In the genomic region with DNA sequence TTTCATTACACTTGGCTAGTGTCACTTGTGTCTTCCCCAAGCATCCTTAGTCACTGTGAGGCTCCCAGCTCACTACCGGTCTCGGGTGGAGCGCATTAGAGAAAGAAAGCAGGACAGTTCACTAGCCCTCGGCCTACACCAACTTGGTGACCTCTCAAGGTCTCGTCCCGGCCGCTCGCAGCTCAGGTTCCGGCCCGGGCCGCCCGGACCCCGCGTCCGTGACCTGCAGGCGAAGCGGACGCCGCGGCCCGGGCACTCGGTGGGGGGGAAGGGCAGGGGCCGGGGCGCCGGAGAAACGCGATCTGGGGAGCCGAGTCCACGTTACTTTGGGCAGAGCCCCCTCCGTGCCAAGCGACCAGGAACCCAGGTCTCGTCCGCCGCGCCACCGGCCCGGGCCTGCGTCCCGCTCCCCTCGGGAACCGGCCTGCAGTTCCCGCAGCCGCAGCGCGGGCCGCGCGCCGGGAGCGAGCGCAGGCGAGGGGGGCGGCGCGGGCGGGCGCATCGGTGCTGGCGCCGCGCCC, we compare ENCODE assay signal across 8 mouse cellular contexts. TPM values are rescaled to one million over a fixed set of nuclear protein-coding genes. Genes with fewer than 3 reads are reported as not detected.
A peak's percentile ranks its signal among the peaks of the same experiment; 100 is the strongest.
DNase-seq lines count a peak whose midpoint lies in the region; ATAC-seq and TF ChIP-seq lines count a peak whose summit lies in the region.

No protein-coding gene starts in this region.

- peaks cover 39% of the 10 kb centered on the region for H3K4me1 ChIP-seq in embryonic facial prominence, embryonic 10.5 days
- H3K4me1 ChIP-seq in intestine, postnatal 0 days (replicated peaks; ENCODE audit: control insufficient read depth, insufficient read depth, low read length) = 0 out of 2 replicates have a peak, but pooled peaks cover 6% of the 10 kb centered on the region
- H3K4me1 ChIP-seq in liver, adult 2 months (ENCODE audit: control insufficient read depth, insufficient read depth, low read length) = peaks cover 3% of the 10 kb centered on the region; the same call in 1 of the 2 replicates
- H3K4me1 ChIP-seq in midbrain, embryonic 15.5 days = peaks cover 25% of the 10 kb centered on the region
- peaks cover 19% of the 10 kb centered on the region for H3K4me1 ChIP-seq in stomach, embryonic 16.5 days (ENCODE audit: control insufficient read depth, insufficient read depth, low read length)

- H3K9me3 ChIP-seq in embryonic facial prominence, embryonic 10.5 days = no peaks in the 10 kb centered on the region
- no peaks in the 10 kb centered on the region for H3K9me3 ChIP-seq in intestine, postnatal 0 days (ENCODE audit: control insufficient read depth)
- H3K9me3 ChIP-seq in midbrain, embryonic 15.5 days = no peaks in the 10 kb centered on the region
- no peaks in the 10 kb centered on the region for H3K9me3 ChIP-seq in stomach, embryonic 16.5 days (replicated peaks; ENCODE audit: control insufficient read depth, low read length)

- peak; percentile 15; the same call in 1 of the 2 replicates for ATAC-seq in granulocyte monocyte progenitor cell, adult 5-6 weeks (replicated peaks; ENCODE audit: poor library complexity, severe bottlenecking)
- ATAC-seq in intestine, postnatal 0 days = peak; percentile 53; the same call in 1 of the 2 replicates
- ATAC-seq in midbrain, embryonic 15.5 days (replicated peaks) = peak; percentile 81
- ATAC-seq in stomach, embryonic 16.5 days (ENCODE audit: insufficient read depth, low FRiP score) = peak; percentile 9

- WGBS in embryonic facial prominence, embryonic 10.5 days = under 1% methylated on average over 60 of the region's 61 CpGs
- under 1% methylated on average over 53 of the region's 61 CpGs for WGBS in intestine, postnatal 0 days
- under 1% methylated on average over 53 of the region's 61 CpGs for WGBS in liver, adult 2 months
- under 1% methylated on average over 56 of the region's 61 CpGs for WGBS in midbrain, embryonic 15.5 days
- under 1% methylated on average over 59 of the region's 61 CpGs for WGBS in stomach, embryonic 16.5 days

- H3K79me2 ChIP-seq in liver, adult 2 months (ENCODE audit: control insufficient read depth, insufficient read depth, low read length) = peaks cover 4% of the 10 kb centered on the region; the same call in 1 of the 2 replicates

- no peak; the same call in 1 of the 2 replicates for TF ChIP-seq CTCF in intestine, postnatal 0 days (IDR thresholded peaks at IDR 0.05; ENCODE audit: low read depth)
- peak; percentile 26; the same call in 1 of the 2 replicates for TF ChIP-seq CTCF in liver, adult 2 months (IDR thresholded peaks at IDR 0.05; ENCODE audit: low read depth, low read length)

- peaks cover 20% of the 10 kb centered on the region for H3K36me3 ChIP-seq in embryonic facial prominence, embryonic 10.5 days (replicated peaks)
- H3K36me3 ChIP-seq in intestine, postnatal 0 days (ENCODE audit: control insufficient read depth, insufficient read depth) = no peaks in the 10 kb centered on the region
- H3K36me3 ChIP-seq in liver, adult 2 months (ENCODE audit: control insufficient read depth, insufficient read depth, low read length) = no peaks in the 10 kb centered on the region
- no peaks in the 10 kb centered on the region for H3K36me3 ChIP-seq in midbrain, embryonic 15.5 days (replicated peaks)
- peaks cover 4% of the 10 kb centered on the region; the same call in 1 of the 2 replicates for H3K36me3 ChIP-seq in stomach, embryonic 16.5 days (ENCODE audit: control insufficient read depth, insufficient read depth, low read length)

- peak overlapping the region; percentile 97 for H3K4me2 ChIP-seq in intestine, postnatal 0 days (replicated peaks; ENCODE audit: low read depth)
- peak overlapping the region; percentile 91 for H3K4me2 ChIP-seq in midbrain, embryonic 15.5 days
- peak overlapping the region; percentile 84 for H3K4me2 ChIP-seq in stomach, embryonic 16.5 days (ENCODE audit: low read depth, low read length)

- no peak for TF ChIP-seq POLR2A in liver, adult 2 months (IDR thresholded peaks at IDR 0.05; ENCODE audit: extremely low read depth, insufficient read depth, low read length)

- DNase-seq in 416B (ENCODE audit: low read depth) (peak; percentile 62), NIH3T3 (ENCODE audit: low read depth) (peak; percentile 51)
- peak; percentile 78 for DNase-seq in embryonic facial prominence, embryonic 10.5 days (ENCODE audit: low spot score)
- peak; percentile 15 for DNase-seq in liver, adult 2 months (ENCODE audit: extremely low read depth, low read depth, low spot score)

- H3K27me3 ChIP-seq in embryonic facial prominence, embryonic 10.5 days (replicated peaks; ENCODE audit: low read depth, poor library complexity, severe bottlenecking) = no peaks in the 10 kb centered on the region
- H3K27me3 ChIP-seq in intestine, postnatal 0 days (replicated peaks; ENCODE audit: control insufficient read depth, insufficient read depth, low read length) = no peaks in the 10 kb centered on the region
- no peaks in the 10 kb centered on the region for H3K27me3 ChIP-seq in liver, adult 2 months (ENCODE audit: control insufficient read depth, insufficient read depth, low read length)
- no peaks in the 10 kb centered on the region for H3K27me3 ChIP-seq in midbrain, embryonic 15.5 days (replicated peaks)
- H3K27me3 ChIP-seq in stomach, embryonic 16.5 days (ENCODE audit: control insufficient read depth, insufficient read depth, low read length) = no peaks in the 10 kb centered on the region

- peak overlapping the region; percentile 100 for H3K27ac ChIP-seq in embryonic facial prominence, embryonic 10.5 days (replicated peaks)
- H3K27ac ChIP-seq in intestine, postnatal 0 days (ENCODE audit: low read depth, low read length) = peak overlapping the region; percentile 73
- H3K27ac ChIP-seq in liver, adult 2 months (replicated peaks; ENCODE audit: insufficient read depth, low read depth, low read length) = no peak overlapping the region
- peak overlapping the region; percentile 85 for H3K27ac ChIP-seq in midbrain, embryonic 15.5 days
- peak overlapping the region; percentile 90 for H3K27ac ChIP-seq in stomach, embryonic 16.5 days (ENCODE audit: low read length)

- peak overlapping the region; percentile 86 for H3K4me3 ChIP-seq in embryonic facial prominence, embryonic 10.5 days
- peak overlapping the region; percentile 97 for H3K4me3 ChIP-seq in intestine, postnatal 0 days (ENCODE audit: low read depth, low read length)
- peak overlapping the region; percentile 98 for H3K4me3 ChIP-seq in liver, adult 2 months (ENCODE audit: insufficient read depth, low read depth, low read length)
- peak overlapping the region; percentile 56 for H3K4me3 ChIP-seq in midbrain, embryonic 15.5 days
- H3K4me3 ChIP-seq in stomach, embryonic 16.5 days (replicated peaks; ENCODE audit: low read length) = peak overlapping the region; percentile 83

- peak overlapping the region; percentile 95 for H3K9ac ChIP-seq in intestine, postnatal 0 days (ENCODE audit: low read depth, low read length)
- peak overlapping the region; percentile 76 for H3K9ac ChIP-seq in liver, adult 2 months (ENCODE audit: low read depth, low read length)
- H3K9ac ChIP-seq in midbrain, embryonic 15.5 days = peak overlapping the region; percentile 91
- H3K9ac ChIP-seq in stomach, embryonic 16.5 days (ENCODE audit: low read length) = peak overlapping the region; percentile 94

RNA-seq across cellular contexts. Expression of gene Lin9, which starts 0.3 kb away (rescaled TPM):
- 23.5 and 25.4 TPM in 2 replicates for polyA plus RNA-seq in embryonic facial prominence, embryonic 10.5 days (2016; fragmentation: Nextera tagmentation; extraction: Ambion mirVana)
- 21.2 and 30.4 TPM in 2 replicates for total RNA-seq in granulocyte monocyte progenitor cell, adult 5-6 weeks (2014; fragmentation: Nextera tagmentation)
- 28.7 and 39.6 TPM in 2 replicates for total RNA-seq in granulocyte monocyte progenitor cell, adult 5-6 weeks (2017)
- polyA plus RNA-seq in intestine, postnatal 0 days (2015; fragmentation: Nextera tagmentation; extraction: Ambion mirVana) = 4.3 and 4.5 TPM in 2 replicates
- total RNA-seq in liver, adult 2 months (2014; rRNA removed) = 2.6 and 3.7 TPM in 2 replicates
- 1.2 and 2.2 TPM in 2 replicates for polyA plus RNA-seq in liver, adult 2 months (2012; rRNA removed)
- polyA plus RNA-seq in midbrain, embryonic 15.5 days (2015; fragmentation: Nextera tagmentation; extraction: Ambion mirVana) = 11.4 and 12.0 TPM in 2 replicates
- polyA plus RNA-seq in stomach, embryonic 16.5 days (2015; fragmentation: Nextera tagmentation; extraction: Ambion mirVana) = 15.3 and 15.9 TPM in 2 replicates

RNA-seq across cellular contexts. Expression of gene Mixl1, which starts 56.2 kb away (rescaled TPM):
- 0.33 and 0.77 TPM in 2 replicates for polyA plus RNA-seq in embryonic facial prominence, embryonic 10.5 days (2016; fragmentation: Nextera tagmentation; extraction: Ambion mirVana)
- not detected in 2 replicates for total RNA-seq in granulocyte monocyte progenitor cell, adult 5-6 weeks (2014; fragmentation: Nextera tagmentation)
- not detected in 2 replicates for total RNA-seq in granulocyte monocyte progenitor cell, adult 5-6 weeks (2017)
- not detected in 2 replicates for polyA plus RNA-seq in intestine, postnatal 0 days (2015; fragmentation: Nextera tagmentation; extraction: Ambion mirVana)
- total RNA-seq in liver, adult 2 months (2014; rRNA removed) = not detected in 2 replicates
- polyA plus RNA-seq in liver, adult 2 months (2012; rRNA removed) = not detected in 2 replicates
- polyA plus RNA-seq in midbrain, embryonic 15.5 days (2015; fragmentation: Nextera tagmentation; extraction: Ambion mirVana) = 0.28 and 0.35 TPM in 2 replicates
- not detected in 2 replicates for polyA plus RNA-seq in stomach, embryonic 16.5 days (2015; fragmentation: Nextera tagmentation; extraction: Ambion mirVana)

Comparison
In these comparisons a context has a peak if more than half of its experiments do, and no peak if none do; other contexts are left out.
1. DNase-seq: peak in every context shown above with its lines; median percentile 78 in embryonic facial prominence, embryonic 10.5 days; 62 in 416B; 51 in NIH3T3; 15 in liver, adult 2 months.
2. ATAC-seq: peak in every context shown above with its lines; median percentile 81 in midbrain, embryonic 15.5 days; 53 in intestine, postnatal 0 days; 15 in granulocyte monocyte progenitor cell, adult 5-6 weeks; 9 in stomach, embryonic 16.5 days.